Mouse (Mus musculus) stomach, postnatal 0 days (tissue): ENCODE measurements around the gene Stard3. TPM values are rescaled to one million over a fixed set of nuclear protein-coding genes. Genes with fewer than 3 reads are reported as not detected.

Experiments used
- ATAC-seq: fragments of 200-750 bp; cut with Nextera tagmentation; 2 replicates; pipeline ENCODE4 v1.8.0; 2017; ENCODE audit not compliant: low FRiP score, low TSS enrichment
- DNase-seq: peaks from one replicate; pipeline ENCODE4 v3.0.0-alpha.2; 2016; ENCODE audit warnings: low spot score
- H3K27ac ChIP-seq: fragments of 300-500 bp; sonication (generic); replicated peaks from 2 replicates; pipeline ENCODE4 v1.5.1; 2014; ENCODE audit warnings: mild to moderate bottlenecking, control low read depth
- H3K27me3 ChIP-seq: fragments of 300-500 bp; sonication (generic); 2 replicates; pipeline ENCODE4 v1.6.1; 2014; ENCODE audit warnings: low read length; ENCODE audit not compliant: control insufficient read depth, insufficient read depth
- H3K36me3 ChIP-seq: fragments of 300-500 bp; sonication (generic); 2 replicates; pipeline ENCODE4 v1.6.1; 2014; ENCODE audit warnings: low read length, mixed read lengths; ENCODE audit not compliant: control insufficient read depth, insufficient read depth
- H3K4me1 ChIP-seq: fragments of 300-500 bp; sonication (generic); replicated peaks from 2 replicates; pipeline ENCODE4 v1.6.1; 2014; ENCODE audit warnings: antibody characterized with exemption; ENCODE audit not compliant: control insufficient read depth, insufficient read depth
- H3K4me2 ChIP-seq: fragments of 300-500 bp; sonication (generic); replicated peaks from 2 replicates; pipeline ENCODE4 v1.6.1; 2014; ENCODE audit warnings: low read depth, mild to moderate bottlenecking, control low read depth, moderate library complexity
- H3K4me3 ChIP-seq: fragments of 300-500 bp; sonication (generic); 2 replicates; pipeline ENCODE4 v1.5.1; 2014; ENCODE audit warnings: low read depth, low read length, control low read depth
- H3K9ac ChIP-seq: fragments of 300-500 bp; sonication (generic); 2 replicates; pipeline ENCODE4 v1.6.1; 2014; ENCODE audit warnings: mild to moderate bottlenecking, low read length, control low read depth, mixed read lengths
- H3K9me3 ChIP-seq: fragments of 300-500 bp; sonication (generic); 2 replicates; pipeline ENCODE4 v1.6.1; 2016; ENCODE audit warnings: low read length; ENCODE audit not compliant: control insufficient read depth
- CTCF ChIP-seq: IDR thresholded peaks from 2 replicates; pipeline ENCODE4 v1.5.1; 2016; ENCODE audit warnings: antibody characterized with exemption, low read depth, mild to moderate bottlenecking, moderate library complexity
- EP300 ChIP-seq: optimal IDR thresholded peaks from 2 replicates; pipeline ENCODE3; 2016; ENCODE audit warnings: antibody characterized with exemption
- WGBS: fragments of 180-500 bp; shearing (Covaris S2); extraction: QIAGEN DNeasy Blood & Tissue Kit; methylation state at CpG from one replicate; pipeline ENCODE4 v1.1.7; 2014; 5-methylcytosine and 5-hydroxymethylcytosine counted together
- polyA plus RNA-seq: library from polyadenylated mRNA; unstranded; fragments of >200 nt; fragmentation: Nextera tagmentation; extraction: Ambion mirVana; gene quantifications from 2 replicates; pipeline ENCODE4 v1.2.1, GENCODE M21; 2015

The Stard3 gene
- polyA plus RNA-seq, 1 experiment from 2014 or later: 24.9 TPM

DNA sequence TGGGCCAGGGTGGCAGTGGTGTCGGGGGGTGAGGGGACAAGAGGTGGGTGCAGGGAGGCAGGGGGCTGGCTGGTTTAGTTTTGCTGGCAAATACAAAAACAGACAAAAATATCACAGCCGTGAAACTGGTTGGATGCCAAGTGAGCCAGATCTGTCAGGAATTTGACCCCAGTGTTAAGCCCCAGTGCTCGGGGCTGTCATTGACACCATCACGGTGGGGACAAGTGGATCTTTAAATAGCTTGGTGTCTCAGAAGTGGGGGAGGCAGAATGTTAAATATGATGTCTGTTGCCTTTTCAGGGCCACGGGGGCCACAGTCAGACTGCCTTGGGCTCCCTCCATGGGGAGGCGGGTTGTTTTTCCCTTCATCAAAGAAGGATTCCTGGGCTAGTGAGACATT, 36.1 kb downstream of the Stard3 start:
- Histone ChIP-seq H3K4me1 (0 out of 2 replicates have a peak, but pooled peaks cover 3% of the 10 kb centered on the region), H3K36me3 (no peaks in the 10 kb centered on the region; the same call in 1 of the 2 replicates), H3K9ac (peak overlapping the region; percentile 31; the same call in 1 of the 2 replicates), H3K4me2 (no peak overlapping the region), H3K27me3 (no peaks in the 10 kb centered on the region), H3K9me3 (no peaks in the 10 kb centered on the region), H3K27ac (peak overlapping the region; percentile 84), H3K4me3 (no peak overlapping the region)
- TF ChIP-seq EP300: no peak
- no peak for TF ChIP-seq CTCF
- 32% methylated on average over 6 of the region's 6 CpGs for WGBS
- DNase-seq (no peak), ATAC-seq (no peak)

DNA sequence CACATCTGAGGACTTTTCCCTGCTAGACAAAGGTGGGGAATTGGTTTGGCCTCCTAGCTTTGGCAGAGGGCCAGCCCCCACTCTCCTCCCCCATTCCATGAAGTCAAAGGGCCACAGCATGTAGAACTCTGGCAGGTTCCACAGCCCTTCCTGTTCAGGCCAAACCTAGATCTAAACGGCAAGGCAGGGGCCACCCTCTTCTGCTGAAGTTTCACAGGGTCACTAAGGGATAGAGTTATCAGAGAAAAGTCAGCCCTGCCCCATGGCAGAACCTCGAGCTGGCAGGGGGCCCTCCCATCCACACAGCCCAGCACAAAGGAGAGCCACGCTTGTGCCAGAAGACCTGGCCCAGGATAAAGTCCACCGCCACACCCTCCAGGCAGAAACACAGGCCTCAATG, 36.9 kb downstream of the Stard3 start:
- H3K4me3 ChIP-seq: no peak overlapping the region
- H3K27ac ChIP-seq: peak overlapping the region; percentile 84
- peak; percentile 92 for DNase-seq
- ATAC-seq: peak; percentile 88
- H3K9ac ChIP-seq: no peak overlapping the region
- 43% methylated on average over 4 of the region's 4 CpGs for WGBS
- no peak overlapping the region for H3K4me2 ChIP-seq
- H3K9me3 ChIP-seq: no peaks in the 10 kb centered on the region
- no peak for TF ChIP-seq EP300
- no peak for TF ChIP-seq CTCF
- H3K4me1 ChIP-seq: 0 out of 2 replicates have a peak, but pooled peaks cover 3% of the 10 kb centered on the region
- no peaks in the 10 kb centered on the region for H3K27me3 ChIP-seq
- H3K36me3 ChIP-seq: no peaks in the 10 kb centered on the region; the same call in 1 of the 2 replicates

DNA sequence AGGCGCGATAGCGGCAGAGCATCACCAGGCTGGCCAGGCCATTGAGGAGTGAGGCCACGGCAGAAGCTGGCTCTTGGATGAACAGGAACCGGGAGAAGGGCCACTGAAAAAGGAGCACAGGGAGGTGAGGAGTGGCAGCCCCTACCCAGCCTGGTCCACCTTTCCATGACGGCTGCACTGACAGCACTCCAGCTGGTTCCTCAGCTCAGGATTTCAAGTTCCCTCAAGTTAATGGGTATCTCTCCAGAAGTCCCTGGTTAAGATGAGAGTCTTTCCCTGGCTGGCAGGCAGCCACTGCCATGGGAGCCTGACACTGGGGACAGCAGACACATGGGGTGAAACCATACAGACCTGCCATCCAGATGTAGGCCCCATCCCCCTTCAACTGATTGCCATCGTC, 39.8 kb downstream of the Stard3 start:
- ATAC-seq: no peak
- Histone ChIP-seq H3K9ac (no peak overlapping the region), H3K9me3 (no peaks in the 10 kb centered on the region), H3K27ac (no peak overlapping the region), H3K4me1 (0 out of 2 replicates have a peak, but pooled peaks cover 5% of the 10 kb centered on the region), H3K27me3 (no peaks in the 10 kb centered on the region), H3K4me3 (no peak overlapping the region), H3K36me3 (no peaks in the 10 kb centered on the region; the same call in 1 of the 2 replicates), H3K4me2 (no peak overlapping the region)
- TF ChIP-seq EP300 (no peak), CTCF (no peak)
- no peak for DNase-seq
- 87% methylated on average over 7 of the region's 7 CpGs for WGBS

DNA sequence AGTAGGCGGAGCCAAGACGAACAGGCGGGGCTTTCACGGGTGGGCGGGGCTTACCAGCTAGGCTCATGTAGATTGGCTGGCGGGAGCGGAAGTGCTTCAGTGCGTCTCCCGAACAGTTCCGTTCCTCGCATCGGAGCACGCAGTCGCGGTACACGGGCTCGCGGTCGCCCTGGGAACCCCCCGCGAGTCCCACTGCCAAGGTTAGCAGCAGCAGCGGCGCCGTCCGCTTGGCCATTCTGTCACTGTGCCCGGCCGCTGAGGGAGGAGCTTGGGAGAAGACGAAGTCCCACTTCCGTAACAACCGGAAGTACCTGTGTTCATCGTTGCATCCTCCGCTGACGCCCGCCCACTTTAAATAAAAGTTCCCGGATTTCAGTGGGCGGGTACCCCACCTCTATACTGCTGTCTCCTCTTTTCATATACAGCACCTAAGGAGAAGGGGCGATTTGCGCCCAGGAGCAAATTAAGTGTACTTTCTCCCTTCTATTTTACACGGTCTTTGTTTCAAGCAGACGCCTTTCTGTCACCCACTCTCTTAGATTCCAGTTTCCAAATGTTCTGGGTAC, 42.1 kb downstream of the Stard3 start, which contains the start of gene Pgap3:
Pgap3 (minus strand) TSS at position 330 of the 566 bp plus-strand sequence.
- Histone ChIP-seq H3K36me3 (no peaks in the 10 kb centered on the region; the same call in 1 of the 2 replicates), H3K9me3 (no peaks in the 10 kb centered on the region), H3K27ac (peak within 1 kb of the TSS; percentile 98), H3K4me1 (0 out of 2 replicates have a peak, but pooled peaks cover 2% of the 10 kb centered on the region), H3K27me3 (no peaks in the 10 kb centered on the region), H3K4me2 (peak within 1 kb of the TSS; percentile 63), H3K4me3 (peak within 1 kb of the TSS; percentile 67), H3K9ac (peak within 1 kb of the TSS; percentile 83)
- WGBS: under 1% methylated on average over 39 of the region's 40 CpGs
- TF ChIP-seq EP300 (peak; percentile 24), CTCF (no peak)
- DNase-seq (peak; percentile 93), ATAC-seq (peak; percentile 85)

DNA sequence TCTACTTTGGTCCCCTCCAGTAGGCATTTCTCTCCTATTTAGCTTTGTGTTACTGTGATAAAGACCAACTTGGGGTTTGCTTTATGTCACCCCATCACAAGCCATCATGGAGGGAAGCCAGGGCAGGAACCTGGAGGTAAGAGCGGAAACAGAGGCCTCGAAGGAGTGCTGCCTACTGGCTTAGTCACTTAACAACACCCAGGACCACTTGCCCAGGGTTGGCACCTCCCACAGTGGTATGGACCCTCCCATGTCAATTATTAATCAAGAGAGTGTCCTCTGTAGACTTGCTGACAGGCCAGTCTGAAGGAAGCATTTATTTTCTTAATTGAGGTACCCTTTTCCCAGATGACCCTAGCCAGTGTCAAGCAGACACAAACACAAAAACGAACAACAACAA, 42.6 kb downstream of the Stard3 start:
- no peak for TF ChIP-seq EP300
- no peak for TF ChIP-seq CTCF
- 0 out of 2 replicates have a peak, but pooled peaks cover 2% of the 10 kb centered on the region for H3K4me1 ChIP-seq
- no peaks in the 10 kb centered on the region for H3K27me3 ChIP-seq
- H3K4me2 ChIP-seq: peak overlapping the region; percentile 63
- no peaks in the 10 kb centered on the region for H3K9me3 ChIP-seq
- peak overlapping the region; percentile 67 for H3K4me3 ChIP-seq
- H3K9ac ChIP-seq: peak overlapping the region; percentile 83
- no peak for DNase-seq
- peak overlapping the region; percentile 98 for H3K27ac ChIP-seq
- WGBS: 38% methylated on average over 3 of the region's 3 CpGs
- ATAC-seq: peak; percentile 65
- H3K36me3 ChIP-seq: no peaks in the 10 kb centered on the region; the same call in 1 of the 2 replicates

DNA sequence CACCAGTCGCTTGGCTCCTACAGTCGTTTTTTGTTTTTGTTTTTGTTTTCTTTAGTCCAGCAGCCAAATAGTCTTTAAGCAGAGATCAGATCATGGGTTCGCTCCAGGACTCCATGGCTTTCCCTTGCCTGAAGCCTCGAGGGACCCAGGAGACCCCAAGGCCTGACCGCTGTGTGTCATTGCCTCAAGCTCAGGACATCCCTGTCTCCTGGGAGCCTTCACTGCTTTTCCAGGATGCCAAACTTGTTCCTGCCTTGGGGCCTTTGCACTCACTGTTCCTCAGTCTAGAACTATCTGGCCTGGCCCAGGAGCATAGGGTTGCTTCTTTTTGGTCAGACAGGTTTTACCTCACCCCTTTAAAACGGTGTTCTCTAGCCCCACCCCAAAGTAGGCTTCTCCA, 48.5 kb downstream of the Stard3 start:
- Histone ChIP-seq H3K27me3 (no peaks in the 10 kb centered on the region), H3K4me3 (no peak overlapping the region), H3K4me2 (no peak overlapping the region), H3K9me3 (no peaks in the 10 kb centered on the region), H3K4me1 (peaks cover under 1% of the 10 kb centered on the region; the same call in 1 of the 2 replicates), H3K9ac (no peak overlapping the region), H3K36me3 (no peaks in the 10 kb centered on the region), H3K27ac (no peak overlapping the region)
- no peak for TF ChIP-seq CTCF
- TF ChIP-seq EP300: no peak
- 61% methylated on average over 6 of the region's 6 CpGs for WGBS
- ATAC-seq: no peak
- DNase-seq: no peak
